Mouse (Mus musculus): ENCODE data around the gene Mus81. TPM values are rescaled to one million over a fixed set of nuclear protein-coding genes. Genes with fewer than 3 reads are reported as not detected.

The Mus81 gene
- polyA plus RNA-seq, 1 experiment from 2014 or later = 18.5 TPM

DNA sequence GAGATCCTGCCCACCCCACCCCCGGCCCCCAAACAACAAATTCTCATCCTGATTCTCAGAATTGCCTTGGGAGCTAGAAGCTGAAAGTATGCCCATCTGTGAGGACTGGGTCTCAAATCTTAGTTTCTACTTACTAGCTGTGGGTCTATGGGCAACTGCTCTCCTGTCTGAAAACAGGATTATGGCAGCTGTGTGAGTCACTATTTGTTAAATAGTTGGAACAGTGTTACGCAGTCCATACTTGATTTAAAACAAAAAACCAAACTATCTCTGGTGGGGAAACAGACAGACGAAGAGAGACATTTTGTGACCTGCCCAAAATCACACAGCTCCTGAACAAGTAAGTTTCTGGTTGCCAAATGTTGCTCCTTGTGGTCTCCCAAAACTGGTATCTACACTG, 38.5 kb downstream of the Mus81 start:
- peaks cover 5% of the 10 kb centered on the region for H3K36me3 ChIP-seq (ENCODE audit: control insufficient read depth, insufficient read depth, low read length)
- peaks cover 3% of the 10 kb centered on the region; the same call in 1 of the 2 replicates for H3K27me3 ChIP-seq (ENCODE audit: control insufficient read depth, insufficient read depth, low read length)
- H3K9ac ChIP-seq (ENCODE audit: low read length) = no peak overlapping the region
- no peak for ATAC-seq (ENCODE audit: low FRiP score, low TSS enrichment)
- no peak overlapping the region for H3K4me2 ChIP-seq (replicated peaks; ENCODE audit: low read depth)
- TF ChIP-seq CTCF (IDR thresholded peaks at IDR 0.05; ENCODE audit: low read depth) = no peak
- H3K9me3 ChIP-seq (ENCODE audit: control insufficient read depth, low read length) = no peaks in the 10 kb centered on the region
- no peak overlapping the region for H3K4me3 ChIP-seq (ENCODE audit: low read depth, low read length)
- no peak for DNase-seq (ENCODE audit: low spot score)
- no peak overlapping the region for H3K27ac ChIP-seq (replicated peaks)
- WGBS = 66% methylated on average over 3 of the region's 3 CpGs
- H3K4me1 ChIP-seq (replicated peaks; ENCODE audit: control insufficient read depth, insufficient read depth) = no peaks in the 10 kb centered on the region

- peak; percentile 50 for ATAC-seq (ENCODE audit: low FRiP score, low TSS enrichment)
- no peaks in the 10 kb centered on the region for H3K4me1 ChIP-seq (replicated peaks; ENCODE audit: control insufficient read depth, insufficient read depth)
- H3K9ac ChIP-seq (ENCODE audit: low read length) = no peak overlapping the region
- DNase-seq (ENCODE audit: low spot score) = peak; percentile 56
- peak overlapping the region; percentile 92 for H3K4me2 ChIP-seq (replicated peaks; ENCODE audit: low read depth)
- WGBS = 5% methylated on average over 36 of the region's 36 CpGs
- TF ChIP-seq CTCF (IDR thresholded peaks at IDR 0.05; ENCODE audit: low read depth) = no peak
- H3K36me3 ChIP-seq (ENCODE audit: control insufficient read depth, insufficient read depth, low read length) = no peaks in the 10 kb centered on the region
- H3K27ac ChIP-seq (replicated peaks) = no peak overlapping the region
- H3K9me3 ChIP-seq (ENCODE audit: control insufficient read depth, low read length) = no peaks in the 10 kb centered on the region
- peaks cover 3% of the 10 kb centered on the region; the same call in 1 of the 2 replicates for H3K27me3 ChIP-seq (ENCODE audit: control insufficient read depth, insufficient read depth, low read length)
- peak overlapping the region; percentile 51 for H3K4me3 ChIP-seq (ENCODE audit: low read depth, low read length)
Measured at GRCm38 (mm10) chr19:5448354-5449150, 39.6 kb downstream of the Mus81 start.

DNA sequence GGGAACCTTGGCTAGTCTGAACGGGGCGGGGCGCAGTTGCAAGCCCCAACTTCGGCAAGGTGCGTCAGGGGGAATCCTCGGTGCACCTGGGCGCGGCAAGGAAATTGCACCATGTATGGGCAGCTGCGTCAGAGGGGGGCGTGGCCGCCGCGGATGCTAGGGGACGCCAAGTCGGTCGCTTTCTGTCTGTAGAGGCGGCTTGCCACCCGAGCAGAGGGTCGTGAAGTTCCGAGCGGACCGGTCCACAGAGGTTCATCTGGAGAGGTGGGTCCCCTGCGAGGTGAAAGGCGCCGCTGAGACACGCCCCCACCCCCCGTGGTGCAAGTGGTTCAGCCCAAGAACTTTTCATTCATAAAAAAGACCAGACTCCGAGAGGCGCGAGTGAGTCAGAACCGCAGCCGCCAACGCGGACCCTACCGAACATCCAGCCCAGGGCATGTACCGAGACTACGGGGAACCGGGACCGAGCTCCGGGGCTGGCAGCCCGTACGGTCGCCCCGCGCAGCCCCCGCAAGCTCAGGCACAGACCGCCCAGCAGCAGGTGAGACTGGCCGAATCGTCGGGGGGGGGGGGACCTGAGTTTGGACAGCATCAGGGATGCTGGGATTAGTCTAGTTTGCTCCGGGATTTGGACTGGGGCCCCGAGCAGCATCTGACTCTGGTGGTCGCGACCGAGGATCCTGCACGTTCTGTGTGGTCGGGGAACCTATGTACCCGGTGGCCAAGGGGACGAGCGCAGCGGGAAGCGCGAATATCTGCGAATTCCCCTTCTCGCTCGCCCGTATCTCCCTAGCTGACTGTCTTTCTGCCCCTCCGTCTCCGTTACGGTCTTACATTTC, 40.5 kb downstream of the Mus81 start, which contains the start of gene Fosl1:
Gene Fosl1 (plus strand): TSS at position 33 of the 839 bp plus-strand sequence.
- no peaks in the 10 kb centered on the region for H3K36me3 ChIP-seq (ENCODE audit: control insufficient read depth, insufficient read depth, low read length)
- ATAC-seq (ENCODE audit: low FRiP score, low TSS enrichment) (peak; percentile 70), DNase-seq (ENCODE audit: low spot score) (peak; percentile 88)
- H3K4me2 ChIP-seq (replicated peaks; ENCODE audit: low read depth) = peak within 1 kb of the TSS; percentile 92
- H3K27me3 ChIP-seq (ENCODE audit: control insufficient read depth, insufficient read depth, low read length) = peaks cover 3% of the 10 kb centered on the region; the same call in 1 of the 2 replicates
- H3K4me3 ChIP-seq (ENCODE audit: low read depth, low read length) = peak within 1 kb of the TSS; percentile 51
- peak within 1 kb of the TSS; percentile 48 for H3K9ac ChIP-seq (ENCODE audit: low read length)
- TF ChIP-seq EP300 (optimal IDR thresholded peaks at IDR 0.05) (no peak), CTCF (IDR thresholded peaks at IDR 0.05; ENCODE audit: low read depth) (0 out of 2 replicates have a peak, but pooled peaks have one; percentile 2)
- no peak within 1 kb of the TSS for H3K27ac ChIP-seq (replicated peaks)
- no peaks in the 10 kb centered on the region for H3K4me1 ChIP-seq (replicated peaks; ENCODE audit: control insufficient read depth, insufficient read depth)
- no peaks in the 10 kb centered on the region for H3K9me3 ChIP-seq (ENCODE audit: control insufficient read depth, low read length)
- under 1% methylated on average over 70 of the region's 70 CpGs for WGBS

- no peak for ATAC-seq (ENCODE audit: low FRiP score, low TSS enrichment)
- Histone ChIP-seq H3K4me3 (ENCODE audit: low read depth, low read length) (no peak overlapping the region), H3K9ac (ENCODE audit: low read length) (no peak overlapping the region), H3K9me3 (ENCODE audit: control insufficient read depth, low read length) (no peaks in the 10 kb centered on the region), H3K4me2 (replicated peaks; ENCODE audit: low read depth) (no peak overlapping the region), H3K36me3 (ENCODE audit: control insufficient read depth, insufficient read depth, low read length) (no peaks in the 10 kb centered on the region), H3K27me3 (ENCODE audit: control insufficient read depth, insufficient read depth, low read length) (peaks cover 3% of the 10 kb centered on the region; the same call in 1 of the 2 replicates), H3K4me1 (replicated peaks; ENCODE audit: control insufficient read depth, insufficient read depth) (no peaks in the 10 kb centered on the region), H3K27ac (replicated peaks) (no peak overlapping the region)
- no peak for DNase-seq (ENCODE audit: low spot score)
- TF ChIP-seq EP300 (optimal IDR thresholded peaks at IDR 0.05) (no peak), CTCF (IDR thresholded peaks at IDR 0.05; ENCODE audit: low read depth) (no peak)
- 89% methylated on average over 5 of the region's 5 CpGs for WGBS
Measured at GRCm38 (mm10) chr19:5445747-5446146, 42.5 kb downstream of the Mus81 start.

DNA sequence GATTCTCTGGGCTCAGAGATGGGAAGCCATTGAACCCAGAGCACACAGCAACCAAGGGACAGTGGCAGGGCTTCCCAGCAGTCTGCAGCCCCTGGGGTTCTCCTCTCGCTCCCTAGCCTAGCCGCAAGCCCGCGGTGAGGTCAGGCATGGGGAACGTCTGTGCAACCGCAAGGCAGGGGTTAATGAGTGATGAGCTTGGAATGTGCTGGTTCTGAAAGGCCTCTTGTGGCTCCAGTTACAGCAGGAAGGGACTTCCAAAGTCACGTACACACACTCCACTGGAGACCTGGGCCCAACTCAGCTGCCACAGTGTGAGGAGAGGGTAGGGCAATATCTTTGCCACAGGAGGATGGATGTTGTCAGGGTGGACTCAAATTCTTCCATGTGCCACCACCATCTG, 43.2 kb downstream of the Mus81 start:
- peaks cover 3% of the 10 kb centered on the region; the same call in 1 of the 2 replicates for H3K27me3 ChIP-seq (ENCODE audit: control insufficient read depth, insufficient read depth, low read length)
- no peak overlapping the region for H3K4me3 ChIP-seq (ENCODE audit: low read depth, low read length)
- H3K36me3 ChIP-seq (ENCODE audit: control insufficient read depth, insufficient read depth, low read length) = no peaks in the 10 kb centered on the region
- no peak for ATAC-seq (ENCODE audit: low FRiP score, low TSS enrichment)
- no peak for TF ChIP-seq CTCF (IDR thresholded peaks at IDR 0.05; ENCODE audit: low read depth)
- no peak for TF ChIP-seq EP300 (optimal IDR thresholded peaks at IDR 0.05)
- WGBS = 32% methylated on average over 7 of the region's 7 CpGs
- DNase-seq (ENCODE audit: low spot score) = no peak
- H3K4me2 ChIP-seq (replicated peaks; ENCODE audit: low read depth) = no peak overlapping the region
- H3K9me3 ChIP-seq (ENCODE audit: control insufficient read depth, low read length) = 0 out of 2 replicates have a peak, but pooled peaks cover 3% of the 10 kb centered on the region
- H3K9ac ChIP-seq (ENCODE audit: low read length) = no peak overlapping the region
- no peak overlapping the region for H3K27ac ChIP-seq (replicated peaks)
- H3K4me1 ChIP-seq (replicated peaks; ENCODE audit: control insufficient read depth, insufficient read depth) = no peaks in the 10 kb centered on the region
